Mouse (Mus musculus) midbrain, embryonic 16.5 days (tissue): Measurements from ENCODE around the gene Rad51c. TPM values are rescaled to one million over a fixed set of nuclear protein-coding genes. Genes with fewer than 3 reads are reported as not detected.
"Not testable (repeated sequence)": the region's sequence is repeated elsewhere in the genome, so short reads cannot be mapped to it uniquely, and the experiment has no call there.

Experiments used
- ATAC-seq: fragments of 200-750 bp; cut with Nextera tagmentation; 2 replicates; pipeline ENCODE4 v1.8.0; 2017; ENCODE audit warnings: moderate TSS enrichment
- H3K27ac ChIP-seq: fragments of 300-500 bp; sonication (generic); 2 replicates; pipeline ENCODE4 v1.5.1; 2014; ENCODE audit warnings: mild to moderate bottlenecking, low read length, mixed read lengths
- H3K27me3 ChIP-seq: fragments of 300-500 bp; sonication (generic); 2 replicates; pipeline ENCODE4 v1.6.1; 2014; ENCODE audit warnings: low read depth, low read length, mixed read lengths; ENCODE audit not compliant: control insufficient read depth, insufficient read depth
- H3K36me3 ChIP-seq: fragments of 300-500 bp; sonication (generic); 2 replicates; pipeline ENCODE4 v1.6.1; 2014; ENCODE audit warnings: mild to moderate bottlenecking, low read length, moderate library complexity, mixed read lengths; ENCODE audit not compliant: control insufficient read depth, insufficient read depth
- H3K4me1 ChIP-seq: fragments of 300-500 bp; sonication (generic); 2 replicates; pipeline ENCODE4 v1.6.1; 2014; ENCODE audit warnings: mild to moderate bottlenecking, low read length, mixed read lengths; ENCODE audit not compliant: control insufficient read depth, insufficient read depth
- H3K4me2 ChIP-seq: fragments of 300-500 bp; sonication (generic); 2 replicates; pipeline ENCODE4 v1.6.1; 2014; ENCODE audit warnings: mild to moderate bottlenecking, low read length, mixed read lengths
- H3K4me3 ChIP-seq: fragments of 300-500 bp; sonication (generic); 2 replicates; pipeline ENCODE4 v1.5.1; 2014; ENCODE audit warnings: low read depth, mild to moderate bottlenecking, low read length, moderate library complexity, mixed read lengths
- H3K9ac ChIP-seq: fragments of 300-500 bp; sonication (generic); 2 replicates; pipeline ENCODE4 v1.6.1; 2014; ENCODE audit warnings: low read depth, low read length, mixed read lengths
- H3K9me3 ChIP-seq: fragments of 300-500 bp; sonication (generic); replicated peaks from 2 replicates; pipeline ENCODE4 v1.6.1; 2014; ENCODE audit warnings: mild to moderate bottlenecking, low read length, mixed read lengths; ENCODE audit not compliant: control insufficient read depth, poor library complexity, severe bottlenecking
- WGBS: fragments of 180-500 bp; shearing (Covaris S2); extraction: QIAGEN DNeasy Blood & Tissue Kit; methylation state at CpG from one replicate; pipeline ENCODE4 v1.1.7; 2014; 5-methylcytosine and 5-hydroxymethylcytosine counted together
- polyA plus RNA-seq: library from polyadenylated mRNA; unstranded; fragments of >200 nt; fragmentation: Nextera tagmentation; extraction: Ambion mirVana; gene quantifications from 2 replicates; pipeline ENCODE4 v1.2.1, GENCODE M21; 2015

The Rad51c gene
- polyA plus RNA-seq, 1 experiment from 2014 or later: 3.6 TPM

- H3K4me3 ChIP-seq: peak overlapping the region; percentile 40
- not testable (repeated sequence) for H3K9me3 ChIP-seq, H3K27me3 ChIP-seq, H3K36me3 ChIP-seq
- peaks cover 10% of the 10 kb centered on the region for H3K4me1 ChIP-seq
- peak overlapping the region; percentile 55; the same call in 1 of the 2 replicates for H3K9ac ChIP-seq
- peak overlapping the region; percentile 60 for H3K4me2 ChIP-seq
- WGBS: under 1% methylated on average over 24 of the region's 24 CpGs
- peak overlapping the region; percentile 77 for H3K27ac ChIP-seq
- ATAC-seq: peak; percentile 92
These were observed 21.9 kb upstream of the Rad51c start for GRCm38 (mm10) chr11:87426450-87427250.

GRCm38 (mm10) chr11:87426121-87426449 is 21.3 kb upstream of the Rad51c start:
- H3K4me3 ChIP-seq: peak overlapping the region; percentile 40
- no peaks in the 10 kb centered on the region for H3K27me3 ChIP-seq
- 0% methylated on average over 7 of the region's 7 CpGs for WGBS
- H3K4me1 ChIP-seq: peaks cover 10% of the 10 kb centered on the region
- H3K9ac ChIP-seq: peak overlapping the region; percentile 55
- no peaks in the 10 kb centered on the region for H3K9me3 ChIP-seq
- peak overlapping the region; percentile 77 for H3K27ac ChIP-seq
- peak; percentile 66; the same call in 1 of the 2 replicates for ATAC-seq
- no peaks in the 10 kb centered on the region for H3K36me3 ChIP-seq
- peak overlapping the region; percentile 60 for H3K4me2 ChIP-seq

GRCm38 (mm10) chr11:87423551-87424325 is 19.0 kb upstream of the Rad51c start:
- Histone ChIP-seq H3K9me3 (no peaks in the 10 kb centered on the region), H3K4me3 (no peak overlapping the region), H3K27ac (peak overlapping the region; percentile 84), H3K4me2 (no peak overlapping the region), H3K9ac (no peak overlapping the region), H3K36me3 (no peaks in the 10 kb centered on the region), H3K4me1 (peaks cover 10% of the 10 kb centered on the region), H3K27me3 (no peaks in the 10 kb centered on the region)
- no peak for ATAC-seq
- WGBS: 50% methylated on average over 6 of the region's 6 CpGs

GRCm38 (mm10) chr11:87422511-87423340 is 18.0 kb upstream of the Rad51c start:
- Histone ChIP-seq H3K9me3 (no peaks in the 10 kb centered on the region), H3K4me1 (peaks cover 10% of the 10 kb centered on the region), H3K27ac (peak overlapping the region; percentile 87), H3K4me2 (peak overlapping the region; percentile 71), H3K4me3 (peak overlapping the region; percentile 35), H3K27me3 (no peaks in the 10 kb centered on the region), H3K36me3 (no peaks in the 10 kb centered on the region), H3K9ac (peak overlapping the region; percentile 67)
- ATAC-seq: peak; percentile 81
- WGBS: under 1% methylated on average over 26 of the region's 26 CpGs

GRCm38 (mm10) chr11:87421760-87422201 is 17.0 kb upstream of the Rad51c start:
- H3K27me3 ChIP-seq: no peaks in the 10 kb centered on the region
- no peaks in the 10 kb centered on the region for H3K36me3 ChIP-seq
- H3K27ac ChIP-seq: peak overlapping the region; percentile 87
- H3K9ac ChIP-seq: peak overlapping the region; percentile 67
- no peak for ATAC-seq
- no peaks in the 10 kb centered on the region for H3K9me3 ChIP-seq
- H3K4me3 ChIP-seq: peak overlapping the region; percentile 35
- H3K4me1 ChIP-seq: peaks cover 10% of the 10 kb centered on the region
- WGBS: 30% methylated on average over 6 of the region's 6 CpGs
- H3K4me2 ChIP-seq: peak overlapping the region; percentile 71

- H3K9me3 ChIP-seq: no peaks in the 10 kb centered on the region
- H3K4me1 ChIP-seq: peaks cover 7% of the 10 kb centered on the region
- ATAC-seq: no peak
- no peak overlapping the region for H3K4me2 ChIP-seq
- no peak overlapping the region for H3K4me3 ChIP-seq
- no peaks in the 10 kb centered on the region for H3K27me3 ChIP-seq
- no peak overlapping the region for H3K27ac ChIP-seq
- no peak overlapping the region for H3K9ac ChIP-seq
- no peaks in the 10 kb centered on the region for H3K36me3 ChIP-seq
These were observed 16.1 kb upstream of the Rad51c start for GRCm38 (mm10) chr11:87420861-87421260.

GRCm38 (mm10) chr11:87416120-87416519 is 11.4 kb upstream of the Rad51c start:
- no peak overlapping the region for H3K4me2 ChIP-seq
- ATAC-seq: no peak
- WGBS: 60% methylated on average over 5 of the region's 5 CpGs
- no peaks in the 10 kb centered on the region for H3K27me3 ChIP-seq
- no peaks in the 10 kb centered on the region for H3K36me3 ChIP-seq
- no peak overlapping the region for H3K4me3 ChIP-seq
- no peaks in the 10 kb centered on the region for H3K9me3 ChIP-seq
- H3K27ac ChIP-seq: no peak overlapping the region
- no peak overlapping the region for H3K9ac ChIP-seq
- no peaks in the 10 kb centered on the region for H3K4me1 ChIP-seq

GRCm38 (mm10) chr11:87413412-87413811 is 8.7 kb upstream of the Rad51c start:
- H3K27ac ChIP-seq, H3K36me3 ChIP-seq, H3K9ac ChIP-seq, H3K4me2 ChIP-seq, H3K4me3 ChIP-seq, H3K9me3 ChIP-seq, H3K27me3 ChIP-seq, H3K4me1 ChIP-seq, ATAC-seq: not testable (repeated sequence)
- WGBS: 69% methylated on average over 3 of the region's 3 CpGs
